Mouse (Mus musculus) left cerebral cortex, adult 2 months (tissue): Measurements from ENCODE around the gene Tnfsf18. TPM values are rescaled to one million over a fixed set of nuclear protein-coding genes. Genes with fewer than 3 reads are reported as not detected.

ENCODE experiments used
- DNase-seq, 2 experiments: peaks; one replicate each; pipeline ENCODE4 v3.0.0; 2021 to 2022; ENCODE audit warnings: low spot score in 2 of 2, mixed read lengths in 1 of 2; ENCODE audit errors: extremely low spot score in 1 of 2
- H3K27ac ChIP-seq: fragments of 200-600 bp; 2 replicates; pipeline ENCODE4 v1.8.1; 2022
- H3K4me3 ChIP-seq: fragments of 200-600 bp; 2 replicates; pipeline ENCODE4 v1.8.1; 2022
- CTCF ChIP-seq: fragments of 200-600 bp; IDR thresholded peaks from 2 replicates; pipeline ENCODE4 v1.8.1; 2022; ENCODE audit warnings: antibody characterized with exemption, mild to moderate bottlenecking, moderate library complexity
- intact Hi-C: fragments of 180-260 bp; cut with DNase I; formaldehyde crosslinking; loops from one replicate; pipeline ENCODE4 v1.15.1; 2025
- long read RNA-seq, 2 experiments: library from polyadenylated mRNA; stranded (forward); transcript quantifications; one replicate each; pipeline ENCODE4 v2.0.0; 2021; ENCODE audit warnings: borderline mapping rate in 2 of 2
- total RNA-seq, 2 experiments: library from RNA; stranded (reverse); gene quantifications; 2 replicates each; pipeline ENCODE4 v1.2.3; 2021

Gene Tnfsf18
- total RNA-seq = not detected
- long read RNA-seq, experiment 1 = 0 reads
- long read RNA-seq, experiment 2 = 0 reads

- no peak within 1 kb of the TSS for H3K27ac ChIP-seq
- intact Hi-C loops = loop anchor here (5.0 kb wide), 2 partner anchors 42 to 128 kb away; no protein-coding TSS in a partner anchor
- H3K4me3 ChIP-seq = no peak within 1 kb of the TSS
- DNase-seq = peak in 1 of 2 experiments; percentile 28
- no peak for TF ChIP-seq CTCF
Measured at GRCm38 (mm10) chr1:161494343-161494742, at the start of gene Tnfsf18. Gene Tnfsf18, plus strand, starts transcription at chr1:161494655.

GRCm38 (mm10) chr1:161444858-161445257 is 49.6 kb upstream of the Tnfsf18 start:
- no peak; the same call in 1 of the 2 replicates for TF ChIP-seq CTCF
- Histone ChIP-seq H3K27ac (no peak overlapping the region), H3K4me3 (no peak overlapping the region)
- intact Hi-C loops = no loop called here
- DNase-seq = no peak

GRCm38 (mm10) chr1:161451683-161452245 is 42.7 kb upstream of the Tnfsf18 start:
- Histone ChIP-seq H3K4me3 (no peak overlapping the region), H3K27ac (no peak overlapping the region)
- TF ChIP-seq CTCF = no peak
- DNase-seq = no peak
- intact Hi-C loops = loop anchor here (5.0 kb wide), 1 partner anchor 41 kb away; the partner anchor contains the start of gene Tnfsf18

- intact Hi-C loops = loop anchor here (5.0 kb wide), 1 partner anchor 40 kb away; the partner anchor contains the start of gene Tnfsf18
- TF ChIP-seq CTCF = no peak
Measured at GRCm38 (mm10) chr1:161452250-161452649, 42.2 kb upstream of the Tnfsf18 start.

GRCm38 (mm10) chr1:161463388-161464085 is 30.9 kb upstream of the Tnfsf18 start:
- no peak overlapping the region for H3K4me3 ChIP-seq
- DNase-seq = no peak
- intact Hi-C loops = no loop called here
- TF ChIP-seq CTCF = no peak
- peak overlapping the region; percentile 5; the same call in 1 of the 2 replicates for H3K27ac ChIP-seq

More at GRCm38 (mm10) chr1:161452250-161452649, 42.2 kb upstream of the Tnfsf18 start:
- Histone ChIP-seq H3K27ac (peak overlapping the region; percentile 30; the same call in 1 of the 2 replicates), H3K4me3 (no peak overlapping the region)
- DNase-seq = no peak

- intact Hi-C loops = no loop called here
- no peak overlapping the region for H3K4me3 ChIP-seq
- H3K27ac ChIP-seq = no peak overlapping the region
- DNase-seq = no peak
- TF ChIP-seq CTCF = no peak
Measured at GRCm38 (mm10) chr1:161477221-161477620, 17.2 kb upstream of the Tnfsf18 start.

GRCm38 (mm10) chr1:161479854-161480253 is 14.6 kb upstream of the Tnfsf18 start:
- no peak overlapping the region for H3K4me3 ChIP-seq
- intact Hi-C loops = no loop called here
- TF ChIP-seq CTCF = no peak
- no peak for DNase-seq
- no peak overlapping the region for H3K27ac ChIP-seq

- TF ChIP-seq CTCF = no peak
- H3K4me3 ChIP-seq = no peak overlapping the region
Measured at GRCm38 (mm10) chr1:161482211-161482610, 12.2 kb upstream of the Tnfsf18 start.

GRCm38 (mm10) chr1:161487069-161487468 is 7.4 kb upstream of the Tnfsf18 start:
- no peak for DNase-seq
- no peak for TF ChIP-seq CTCF
- intact Hi-C loops = no loop called here
- H3K4me3 ChIP-seq = no peak overlapping the region
- no peak overlapping the region for H3K27ac ChIP-seq

More at GRCm38 (mm10) chr1:161482211-161482610, 12.2 kb upstream of the Tnfsf18 start:
- intact Hi-C loops = no loop called here
- DNase-seq = no peak
- H3K27ac ChIP-seq = no peak overlapping the region

GRCm38 (mm10) chr1:161491766-161492165 is 2.7 kb upstream of the Tnfsf18 start:
- DNase-seq = peak in 1 of 2 experiments; percentile 25
- no peak overlapping the region for H3K4me3 ChIP-seq
- intact Hi-C loops = loop anchor here (5.0 kb wide), 2 partner anchors 39 to 131 kb away; no protein-coding TSS in a partner anchor
- TF ChIP-seq CTCF = no peak
- no peak overlapping the region for H3K27ac ChIP-seq

- TF ChIP-seq CTCF = no peak
- Histone ChIP-seq H3K4me3 (no peak overlapping the region), H3K27ac (no peak overlapping the region)
- DNase-seq = no peak
- intact Hi-C loops = no loop called here
Measured at GRCm38 (mm10) chr1:161496866-161497645, 2.6 kb downstream of the Tnfsf18 start.
